Mouse (Mus musculus): Measurements from ENCODE around the gene Eef1akmt3.

Eef1akmt3 gene

DNA sequence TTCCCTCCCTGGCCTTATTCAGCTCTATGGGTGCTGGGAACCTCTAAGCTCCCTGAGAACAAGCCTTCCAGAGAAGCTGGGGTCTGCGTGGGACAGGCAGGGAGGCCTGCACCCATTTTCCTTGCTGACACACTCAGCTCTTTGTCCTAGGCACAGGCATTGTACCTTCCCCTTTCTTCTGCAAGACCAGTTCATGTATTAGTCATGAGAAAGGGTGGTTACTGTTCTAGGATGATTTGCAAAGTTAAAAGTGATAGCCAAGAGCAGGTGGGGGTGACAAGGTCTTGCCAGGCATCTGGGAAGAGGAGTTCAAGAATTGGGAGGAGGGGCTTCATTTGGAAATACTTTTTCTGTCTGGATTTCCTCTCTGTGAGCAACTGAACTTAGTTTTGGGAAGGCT is 39.3 kb downstream of the Eef1akmt3 start:
- DNase-seq (ENCODE audit: inconsistent age in 2 of 2, low spot score in 1 of 2): peak; percentile 23 to 58

DNA sequence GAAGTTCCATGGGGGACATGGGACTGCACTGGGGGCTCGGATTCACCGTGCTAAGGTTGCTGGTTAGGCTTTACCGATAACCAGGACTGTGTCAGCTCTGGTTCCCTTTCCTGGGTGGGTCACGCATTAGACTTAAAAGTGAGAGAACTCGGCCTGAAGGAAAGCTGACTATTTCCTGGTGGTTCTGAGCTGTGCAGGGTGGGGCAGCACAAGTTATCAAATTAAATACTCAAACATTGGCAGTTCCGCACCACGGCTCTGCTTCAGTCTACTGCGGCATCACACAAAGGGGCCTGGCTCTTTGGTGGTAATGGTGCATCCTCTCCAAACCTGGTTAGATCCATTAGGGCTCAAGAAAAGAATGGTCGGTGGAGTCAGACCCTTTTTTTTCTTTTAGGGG is 40.0 kb downstream of the Eef1akmt3 start:
- DNase-seq (ENCODE audit: inconsistent age in 2 of 2, low spot score in 1 of 2): peak; percentile 8 to 35

DNA sequence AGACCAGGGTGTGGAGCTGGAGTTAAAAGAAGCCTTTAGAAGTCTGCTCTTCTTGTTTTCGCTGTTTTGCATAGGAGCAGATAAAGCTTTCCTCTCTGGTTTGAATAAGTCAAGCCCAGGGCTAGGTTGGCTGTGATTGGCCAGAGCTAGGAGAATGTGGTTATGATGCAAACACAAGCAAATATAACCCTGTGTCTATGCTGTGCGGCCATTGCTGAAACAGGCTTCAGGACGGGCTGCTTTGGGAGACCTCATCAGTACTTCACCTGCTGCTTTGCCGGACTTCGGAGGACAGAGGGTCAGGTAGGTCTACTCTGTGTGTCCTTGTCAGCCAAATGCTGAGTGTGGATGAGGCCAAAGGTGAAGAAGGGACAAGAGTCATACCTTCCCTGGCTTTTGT is 40.8 kb downstream of the Eef1akmt3 start, which contains the start of gene Avil:
TSS of gene Avil (plus strand) at position 181 of the 400 bp plus-strand sequence.
- peak in 1 of 2 experiments; percentile 6 for DNase-seq (ENCODE audit: inconsistent age in 2 of 2, low spot score in 1 of 2)

DNA sequence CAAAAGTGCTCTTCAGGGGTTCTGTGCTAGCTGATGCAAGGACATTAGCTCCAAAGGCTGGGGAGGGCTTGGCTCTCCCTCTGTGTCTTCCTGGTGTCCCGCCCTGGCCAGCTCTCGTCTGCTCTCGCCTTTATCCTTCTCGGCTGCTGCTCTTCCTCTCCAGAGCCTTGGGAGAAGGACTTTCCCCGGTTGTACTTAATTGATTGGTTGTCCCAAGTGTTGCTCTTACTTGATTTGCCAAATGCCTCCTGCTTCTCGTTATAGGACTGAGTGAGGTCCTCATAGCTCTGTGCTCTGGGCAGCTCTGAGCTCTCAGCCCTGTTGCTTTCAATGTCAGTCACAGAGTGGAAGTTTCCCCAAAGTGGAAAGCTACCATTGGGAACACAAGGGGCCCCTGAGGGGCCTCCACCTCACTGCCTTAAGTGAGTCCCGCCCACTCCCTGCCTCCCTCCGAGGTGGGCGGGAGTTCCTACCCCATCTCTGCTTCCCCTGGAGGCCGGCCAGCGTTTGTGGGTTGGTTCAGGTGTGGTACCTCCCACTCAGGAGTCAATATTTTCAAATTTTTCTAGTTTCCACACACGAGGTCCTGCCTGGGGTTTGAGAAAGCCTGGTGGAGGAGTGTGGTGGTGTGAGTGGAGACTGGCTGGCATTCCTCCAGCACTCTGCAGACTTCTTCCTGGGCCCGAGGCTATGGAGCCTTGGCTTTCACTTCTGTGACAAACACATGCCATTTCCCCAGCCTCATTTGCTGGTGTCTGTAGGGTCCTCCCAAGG is 43.8 kb downstream of the Eef1akmt3 start:
- DNase-seq (ENCODE audit: inconsistent age in 2 of 2, low spot score in 1 of 2): peak; percentile 22 to 51

DNA sequence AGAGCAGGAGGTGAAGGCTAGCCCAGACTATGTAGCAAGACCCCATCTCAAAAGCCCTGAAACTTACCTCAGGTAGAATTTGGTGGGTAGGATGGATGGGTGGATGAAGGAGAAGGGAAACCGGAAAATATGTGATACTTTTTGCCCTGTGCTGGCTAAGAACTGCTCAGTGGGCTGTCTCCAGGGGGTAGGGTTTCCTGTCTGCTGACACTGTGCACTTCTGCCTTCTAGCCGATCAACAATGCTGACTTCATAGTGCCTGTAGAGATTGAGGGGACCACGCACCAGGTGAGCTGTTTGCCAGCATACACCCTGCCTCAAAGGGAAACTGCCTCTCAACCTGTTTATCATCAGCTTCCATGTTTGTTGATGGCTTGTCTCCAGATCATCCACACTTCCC is 47.7 kb downstream of the Eef1akmt3 start:
- peak in 1 of 2 experiments; percentile 24 for DNase-seq (ENCODE audit: inconsistent age in 2 of 2, low spot score in 1 of 2)

DNA sequence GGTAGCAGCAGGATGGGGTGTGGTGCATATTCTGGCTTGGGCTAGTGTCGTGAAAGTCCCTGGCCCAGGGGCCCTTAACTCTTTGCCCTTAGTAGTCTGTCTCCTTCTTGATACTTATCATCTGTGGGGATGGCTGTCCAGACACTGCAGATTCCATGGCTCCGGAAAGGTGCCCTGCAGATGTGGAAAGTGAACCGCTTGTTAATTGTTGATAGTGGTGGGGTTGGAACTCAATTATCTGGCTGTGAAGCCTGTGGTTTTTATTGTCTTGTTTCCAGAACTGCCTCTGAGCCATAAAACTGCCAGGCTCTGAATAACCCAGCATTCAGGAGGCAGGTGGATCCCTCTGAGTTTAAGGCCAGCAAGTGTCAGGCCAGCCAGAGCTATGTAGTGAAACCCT is 49.6 kb downstream of the Eef1akmt3 start:
- DNase-seq (ENCODE audit: inconsistent age in 2 of 2, low spot score in 1 of 2): peak in 1 of 2 experiments; percentile 29

DNA sequence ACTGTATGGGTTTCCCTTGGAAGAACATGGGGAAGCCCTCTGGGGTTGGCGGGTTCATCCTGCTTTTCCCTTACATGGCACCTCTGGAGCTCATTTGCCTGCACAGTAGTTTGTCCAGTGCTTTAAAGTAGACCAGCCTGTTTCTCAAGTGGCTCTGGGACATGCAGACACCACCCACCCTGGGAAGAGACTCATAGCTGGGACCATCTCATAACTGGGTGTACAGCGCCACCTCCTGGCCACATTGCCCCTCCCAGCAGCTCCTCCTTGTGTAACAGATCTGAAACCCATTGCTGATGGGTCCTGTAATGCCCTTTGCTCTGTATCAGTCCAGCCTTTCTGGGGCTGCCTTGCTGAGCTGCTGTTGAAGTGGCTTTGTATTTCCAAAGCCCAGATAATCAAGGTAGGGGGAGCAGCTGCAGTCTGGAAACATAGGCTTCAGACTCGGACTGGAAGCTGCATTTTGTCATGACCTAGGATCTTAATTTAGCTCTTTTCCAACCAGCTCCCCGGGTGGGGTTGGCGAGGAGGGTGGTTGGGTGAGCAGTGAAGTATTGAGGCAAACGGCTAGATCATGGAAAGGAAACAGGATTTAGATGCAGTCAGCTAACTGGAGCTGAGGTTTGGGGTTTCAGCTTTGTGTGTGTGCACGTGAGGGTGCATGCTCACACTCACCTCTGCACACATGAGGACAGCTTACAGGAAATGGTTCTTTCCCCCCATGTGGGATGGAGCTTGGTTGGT is 50.8 kb downstream of the Eef1akmt3 start:
- DNase-seq (ENCODE audit: inconsistent age in 2 of 2, low spot score in 1 of 2): peak; percentile 88 to 96

DNA sequence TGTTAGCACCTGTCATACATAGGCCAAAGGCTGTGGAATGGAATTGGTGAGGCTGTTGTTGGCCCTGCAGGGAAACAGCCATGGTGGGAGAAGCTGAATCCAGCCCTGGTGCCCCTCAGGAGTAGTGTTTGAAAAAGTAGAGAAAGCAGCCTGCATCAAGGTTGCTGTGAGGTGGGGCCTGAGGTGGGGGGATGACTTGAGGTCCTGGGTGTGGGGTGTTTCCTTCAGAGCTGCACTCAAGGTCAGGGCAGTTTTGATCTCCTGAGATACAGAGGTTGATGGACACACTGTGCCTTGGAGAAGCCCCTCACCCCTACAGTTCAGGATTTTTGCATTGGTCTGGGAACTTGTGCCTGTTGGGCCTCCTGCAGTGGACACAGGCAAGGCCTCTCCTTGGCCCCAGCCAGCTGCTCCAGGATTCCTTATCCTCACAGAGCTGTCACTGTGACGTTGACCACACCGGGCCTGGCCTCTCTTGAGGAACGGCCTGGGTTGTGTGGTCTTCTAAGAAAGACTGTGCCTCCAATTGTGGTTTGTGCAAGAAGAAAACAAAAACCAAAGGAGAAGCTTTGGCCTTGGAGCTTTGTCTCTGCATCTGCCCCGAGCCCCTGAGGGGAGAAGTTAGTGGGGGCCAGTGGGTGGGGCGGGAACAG is 52.7 kb downstream of the Eef1akmt3 start:
- DNase-seq (ENCODE audit: inconsistent age in 2 of 2, low spot score in 1 of 2): peak; percentile 45 to 75

DNA sequence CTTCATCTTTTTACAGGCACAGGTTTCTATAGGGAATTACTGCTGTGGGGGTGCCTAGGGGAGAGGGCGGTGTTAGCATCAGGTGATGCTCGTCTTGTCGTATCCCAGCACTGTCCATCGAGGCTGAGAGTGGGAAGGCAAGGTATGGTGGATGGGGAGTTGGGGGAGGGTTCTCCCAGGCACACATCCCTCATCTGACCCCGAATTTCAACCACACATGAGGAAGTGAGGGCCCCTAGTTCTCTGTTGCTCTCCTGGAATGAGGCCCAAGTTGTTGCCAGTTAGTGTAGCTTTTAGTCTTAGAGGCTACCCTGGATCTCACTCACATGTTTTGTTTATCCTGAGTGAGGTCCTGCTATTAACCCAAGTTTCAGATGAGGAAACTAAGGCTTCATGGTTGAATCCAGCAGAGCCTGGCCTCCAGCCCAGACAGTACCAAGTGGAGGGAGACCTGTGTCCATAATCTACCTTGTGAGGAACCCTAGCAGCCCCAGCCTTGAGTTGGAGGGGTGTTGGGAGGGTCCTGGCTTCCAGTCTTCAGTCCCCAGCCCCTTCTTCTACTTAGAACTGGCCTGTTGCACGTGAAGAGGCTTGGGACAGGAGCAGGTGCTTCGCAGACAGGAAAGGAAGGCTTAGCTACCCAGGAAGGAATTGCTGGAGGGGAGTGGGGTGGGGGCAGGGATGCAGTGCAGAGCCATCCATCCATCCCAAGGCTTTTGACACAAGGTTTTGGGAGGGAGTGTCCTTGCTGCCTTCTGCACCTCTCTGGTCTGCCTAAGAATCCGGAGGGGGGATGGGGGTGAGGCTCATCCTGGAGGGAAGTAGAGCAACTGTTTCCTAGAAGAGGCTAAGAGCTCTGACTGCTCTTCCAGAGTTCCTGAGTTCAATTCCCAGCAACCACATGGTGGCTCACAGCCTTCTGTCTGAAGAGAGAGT is 53.9 kb downstream of the Eef1akmt3 start:
- DNase-seq (ENCODE audit: inconsistent age in 2 of 2, low spot score in 1 of 2): peak; percentile 43 to 75

DNA sequence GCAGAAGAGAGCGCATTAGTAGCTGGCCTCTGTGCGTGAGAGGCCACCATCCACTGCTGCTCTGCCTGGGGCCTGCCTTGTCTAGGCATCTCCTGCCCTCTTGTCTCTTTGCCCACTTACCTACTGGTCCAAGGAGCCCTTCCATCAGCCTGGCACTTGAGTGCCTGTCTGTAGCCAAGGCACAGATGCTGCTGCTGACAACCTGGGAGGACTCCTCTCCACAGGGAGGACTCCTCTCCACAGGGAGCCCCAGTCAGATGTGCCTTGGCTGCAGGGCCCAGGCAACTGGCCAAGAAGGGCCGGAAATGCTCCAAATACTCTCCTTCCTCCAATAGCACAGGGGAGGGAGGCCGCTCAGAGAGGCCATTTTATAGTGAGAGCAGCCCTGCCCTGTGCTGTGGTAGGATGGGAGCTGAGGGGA is 54.8 kb downstream of the Eef1akmt3 start:
- DNase-seq (ENCODE audit: inconsistent age in 2 of 2, low spot score in 1 of 2): peak; percentile 85 to 93

DNA sequence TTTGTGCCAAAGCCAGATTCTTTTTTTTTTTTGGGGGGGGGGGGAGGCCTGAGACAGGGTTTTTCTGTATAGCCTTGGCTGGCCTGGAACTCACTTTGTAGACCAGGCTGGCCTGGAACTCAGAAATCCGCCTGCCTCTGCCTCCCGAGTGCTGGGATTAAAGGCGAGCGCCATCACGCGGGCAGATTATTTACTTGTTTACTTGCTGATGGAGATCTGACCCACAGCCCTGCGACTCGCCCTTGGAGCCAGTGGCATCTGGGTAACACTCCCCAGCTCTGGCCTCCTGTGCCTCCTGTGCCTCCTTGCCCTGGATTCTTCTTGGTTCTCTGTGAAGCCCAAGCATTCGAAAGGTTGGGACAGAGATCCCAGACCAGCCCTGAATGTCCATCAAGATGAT is 55.7 kb downstream of the Eef1akmt3 start:
- peak in 1 of 2 experiments; percentile 50 for DNase-seq (ENCODE audit: inconsistent age in 2 of 2, low spot score in 1 of 2)

DNA sequence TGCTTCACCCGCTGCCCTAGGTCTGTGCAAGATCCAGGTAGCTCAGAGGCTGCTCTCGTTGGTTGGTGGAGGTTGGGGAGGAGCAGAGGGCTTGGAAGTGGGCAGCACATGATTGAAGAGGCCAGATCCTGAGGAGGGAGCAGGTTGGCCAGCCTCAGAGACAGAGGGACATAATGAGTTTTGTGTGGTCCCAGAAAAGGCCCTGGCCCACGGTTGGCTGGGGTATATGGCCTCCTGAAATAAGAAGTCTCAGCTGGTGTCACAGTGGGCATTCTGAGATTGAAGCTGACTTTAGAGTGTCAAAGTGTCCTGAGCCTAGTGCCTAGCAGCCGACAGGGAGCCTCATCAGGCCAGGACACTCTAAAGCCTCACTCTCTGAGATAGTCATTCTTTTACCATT is 56.2 kb downstream of the Eef1akmt3 start:
- DNase-seq (ENCODE audit: inconsistent age in 2 of 2, low spot score in 1 of 2): peak in 1 of 2 experiments; percentile 50

DNA sequence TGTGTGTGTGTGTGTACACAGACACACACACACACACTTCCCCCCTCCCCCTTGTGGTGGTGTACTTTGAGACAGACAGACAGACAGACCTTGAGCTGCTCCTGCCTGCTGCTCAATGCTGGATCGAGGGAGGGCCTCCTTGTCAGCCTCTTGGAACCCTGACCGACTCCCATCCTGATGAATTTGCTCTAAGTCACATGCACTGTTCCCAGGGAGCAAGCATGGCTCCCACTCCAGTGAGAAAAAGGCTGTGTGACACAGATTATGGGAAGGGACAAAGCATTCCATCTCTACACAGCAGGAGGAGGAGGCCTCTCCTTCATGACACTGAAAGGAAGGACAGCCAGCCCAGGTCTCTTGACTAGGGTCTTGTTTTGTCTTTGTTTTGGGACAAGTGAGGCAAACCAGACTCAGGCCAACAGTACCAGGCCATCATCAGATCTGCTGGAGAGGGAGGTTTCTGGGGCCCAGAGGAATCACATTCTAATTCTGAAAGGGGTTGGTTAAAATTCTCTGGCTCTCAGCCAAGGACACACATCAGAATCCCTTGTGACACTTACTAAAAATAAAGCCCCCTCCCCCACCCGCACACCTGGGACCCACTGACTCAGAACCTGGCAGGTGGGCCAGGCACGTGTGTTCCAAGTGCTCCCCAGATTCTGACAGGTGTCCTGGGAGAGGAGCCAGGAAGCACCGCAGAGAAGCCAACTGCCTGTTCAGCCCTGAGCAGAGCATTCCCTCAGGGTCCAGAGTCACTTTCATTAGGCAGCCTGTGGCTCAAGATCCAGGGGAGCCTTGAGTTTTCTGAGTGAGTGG is 56.9 kb downstream of the Eef1akmt3 start:
- peak; percentile 58 to 85 for DNase-seq (ENCODE audit: inconsistent age in 2 of 2, low spot score in 1 of 2)

DNA sequence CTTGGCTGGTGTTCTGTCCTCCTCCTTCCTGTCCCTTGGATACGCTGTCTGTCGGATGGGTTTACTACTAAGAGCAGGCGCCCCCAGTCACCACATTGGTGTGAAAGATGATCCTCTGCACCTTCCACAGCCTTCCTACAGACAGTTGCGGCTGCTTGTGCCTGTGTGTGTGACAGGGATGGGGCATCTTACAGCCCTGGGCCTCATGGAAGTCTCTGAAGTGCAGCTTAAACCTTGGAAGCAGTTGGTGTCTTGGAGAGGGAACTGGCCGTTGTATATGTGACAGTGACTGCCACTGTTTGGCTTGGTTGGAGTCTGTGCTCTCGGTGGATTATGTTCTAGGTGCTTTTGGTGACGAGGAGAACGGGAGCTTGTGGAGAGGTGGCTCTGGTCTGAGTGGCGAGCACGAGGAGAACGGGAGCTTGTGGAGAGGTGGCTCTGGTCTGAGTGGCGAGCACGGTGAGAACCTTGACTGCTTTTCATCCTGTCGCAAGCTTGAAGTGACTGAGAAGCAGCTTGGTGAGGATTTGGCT is 58.1 kb downstream of the Eef1akmt3 start:
- peak; percentile 12 to 71 for DNase-seq (ENCODE audit: inconsistent age in 2 of 2, low spot score in 1 of 2)

DNA sequence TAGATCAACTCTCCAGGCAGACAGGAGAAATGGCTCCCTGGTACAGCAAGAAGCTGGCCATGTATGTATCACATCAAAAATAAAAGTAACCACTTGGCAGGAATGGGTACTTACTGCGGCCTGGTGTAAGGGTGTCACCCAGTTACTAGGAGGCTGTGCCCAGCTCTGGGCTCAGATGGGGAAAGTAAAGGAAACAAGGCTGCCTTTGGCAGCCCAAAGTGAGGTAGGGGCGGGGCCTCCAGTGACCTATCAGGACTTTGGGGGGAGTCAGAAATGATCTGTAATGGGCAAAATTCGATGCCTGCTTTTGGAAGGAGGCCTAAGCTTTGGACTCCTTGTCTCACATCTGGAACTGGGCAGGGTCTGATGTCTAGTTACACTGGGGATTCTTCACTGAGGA is 59.6 kb downstream of the Eef1akmt3 start:
- DNase-seq (ENCODE audit: inconsistent age in 2 of 2, low spot score in 1 of 2): peak; percentile 46 to 68
